Mouse (Mus musculus): Measurements from ENCODE around the gene Mad2l1bp. TPM values are rescaled to one million over a fixed set of nuclear protein-coding genes. Genes with fewer than 3 reads are reported as not detected.

The Mad2l1bp gene
- polyA plus RNA-seq, 1 experiment = 29.6 TPM

GRCm38 (mm10) chr17:46182273-46182672 is 28.9 kb upstream of the Mad2l1bp start:
- no peak for TF ChIP-seq CTCF (IDR thresholded peaks at IDR 0.05; ENCODE audit: control insufficient read depth, insufficient read depth, insufficient read length)
- no peak for TF ChIP-seq USF1 (IDR thresholded peaks at IDR 0.05; ENCODE audit: low read depth)
- no peak for TF ChIP-seq MYOG (IDR thresholded peaks at IDR 0.05; ENCODE audit: control insufficient read depth, extremely low read depth, insufficient read length)
- no peak for TF ChIP-seq MAX (IDR thresholded peaks at IDR 0.05)
- no peak for TF ChIP-seq FOSL1 (IDR thresholded peaks at IDR 0.05; ENCODE audit: insufficient read depth, low read length, poor library complexity, severe bottlenecking)
- no peak for TF ChIP-seq MYOD1 (IDR thresholded peaks at IDR 0.05; ENCODE audit: control insufficient read depth, insufficient read length, low read depth)
- TF ChIP-seq CEBPB (IDR thresholded peaks at IDR 0.05; ENCODE audit: low read depth) = no peak
- Histone ChIP-seq H3K79me3 (ENCODE audit: low read depth) (no peaks in the 10 kb centered on the region), H3ac (ENCODE audit: control insufficient read depth, insufficient read length, low read depth) (no peak overlapping the region), H3K4me3 (ENCODE audit: insufficient read depth, poor library complexity, severe bottlenecking) (no peak overlapping the region), H3K36me3 (ENCODE audit: control insufficient read depth, insufficient read depth) (peaks cover 87% of the 10 kb centered on the region), H3K79me2 (ENCODE audit: control insufficient read depth, insufficient read depth) (no peaks in the 10 kb centered on the region), H3K27me3 (ENCODE audit: control insufficient read depth, insufficient read depth, insufficient read length) (no peaks in the 10 kb centered on the region)

- H3ac ChIP-seq (ENCODE audit: control insufficient read depth, insufficient read length, low read depth) = no peak overlapping the region
- TF ChIP-seq FOSL1 (IDR thresholded peaks at IDR 0.05; ENCODE audit: insufficient read depth, low read length, poor library complexity, severe bottlenecking) (no peak), CTCF (IDR thresholded peaks at IDR 0.05; ENCODE audit: control insufficient read depth, insufficient read depth, insufficient read length) (peak; percentile 8), CEBPB (IDR thresholded peaks at IDR 0.05; ENCODE audit: low read depth) (no peak), MAX (IDR thresholded peaks at IDR 0.05) (no peak), USF1 (IDR thresholded peaks at IDR 0.05; ENCODE audit: low read depth) (no peak), MYOG (IDR thresholded peaks at IDR 0.05; ENCODE audit: control insufficient read depth, extremely low read depth, insufficient read length) (no peak), MYOD1 (IDR thresholded peaks at IDR 0.05; ENCODE audit: control insufficient read depth, insufficient read length, low read depth) (no peak)
- H3K79me3 ChIP-seq (ENCODE audit: low read depth) = peaks cover 2% of the 10 kb centered on the region
- H3K79me2 ChIP-seq (ENCODE audit: control insufficient read depth, insufficient read depth) = no peaks in the 10 kb centered on the region
- no peak overlapping the region for H3K4me3 ChIP-seq (ENCODE audit: insufficient read depth, poor library complexity, severe bottlenecking)
- peaks cover 76% of the 10 kb centered on the region for H3K36me3 ChIP-seq (ENCODE audit: control insufficient read depth, insufficient read depth)
- no peaks in the 10 kb centered on the region for H3K27me3 ChIP-seq (ENCODE audit: control insufficient read depth, insufficient read depth, insufficient read length)
These were observed 17.2 kb upstream of the Mad2l1bp start for GRCm38 (mm10) chr17:46170538-46170937.

GRCm38 (mm10) chr17:46168768-46169167 is 15.4 kb upstream of the Mad2l1bp start:
- Histone ChIP-seq H3K27me3 (ENCODE audit: control insufficient read depth, insufficient read depth, insufficient read length) (no peaks in the 10 kb centered on the region), H3K4me3 (ENCODE audit: insufficient read depth, poor library complexity, severe bottlenecking) (no peak overlapping the region), H3K79me2 (ENCODE audit: control insufficient read depth, insufficient read depth) (no peaks in the 10 kb centered on the region), H3ac (ENCODE audit: control insufficient read depth, insufficient read length, low read depth) (no peak overlapping the region), H3K79me3 (ENCODE audit: low read depth) (peaks cover 2% of the 10 kb centered on the region), H3K36me3 (ENCODE audit: control insufficient read depth, insufficient read depth) (peaks cover 84% of the 10 kb centered on the region)
- TF ChIP-seq MYOG (IDR thresholded peaks at IDR 0.05; ENCODE audit: control insufficient read depth, extremely low read depth, insufficient read length) (no peak), MAX (IDR thresholded peaks at IDR 0.05) (no peak), CTCF (IDR thresholded peaks at IDR 0.05; ENCODE audit: control insufficient read depth, insufficient read depth, insufficient read length) (no peak), USF1 (IDR thresholded peaks at IDR 0.05; ENCODE audit: low read depth) (no peak), FOSL1 (IDR thresholded peaks at IDR 0.05; ENCODE audit: insufficient read depth, low read length, poor library complexity, severe bottlenecking) (no peak), MYOD1 (IDR thresholded peaks at IDR 0.05; ENCODE audit: control insufficient read depth, insufficient read length, low read depth) (no peak), CEBPB (IDR thresholded peaks at IDR 0.05; ENCODE audit: low read depth) (no peak)

- Histone ChIP-seq H3ac (ENCODE audit: control insufficient read depth, insufficient read length, low read depth) (no peak overlapping the region), H3K4me3 (ENCODE audit: insufficient read depth, poor library complexity, severe bottlenecking) (no peak overlapping the region), H3K79me3 (ENCODE audit: low read depth) (peaks cover under 1% of the 10 kb centered on the region), H3K79me2 (ENCODE audit: control insufficient read depth, insufficient read depth) (no peaks in the 10 kb centered on the region), H3K36me3 (ENCODE audit: control insufficient read depth, insufficient read depth) (peaks cover 81% of the 10 kb centered on the region), H3K27me3 (ENCODE audit: control insufficient read depth, insufficient read depth, insufficient read length) (no peaks in the 10 kb centered on the region)
- TF ChIP-seq CEBPB (IDR thresholded peaks at IDR 0.05; ENCODE audit: low read depth) (no peak), MYOG (IDR thresholded peaks at IDR 0.05; ENCODE audit: control insufficient read depth, extremely low read depth, insufficient read length) (no peak), MAX (IDR thresholded peaks at IDR 0.05) (peak; percentile 61), CTCF (IDR thresholded peaks at IDR 0.05; ENCODE audit: control insufficient read depth, insufficient read depth, insufficient read length) (no peak), MYOD1 (IDR thresholded peaks at IDR 0.05; ENCODE audit: control insufficient read depth, insufficient read length, low read depth) (peak; percentile 95)
These were observed 15.0 kb upstream of the Mad2l1bp start for GRCm38 (mm10) chr17:46168318-46168717.

GRCm38 (mm10) chr17:46167014-46167413 is 13.7 kb upstream of the Mad2l1bp start:
- Histone ChIP-seq H3K79me2 (ENCODE audit: control insufficient read depth, insufficient read depth) (peaks cover 8% of the 10 kb centered on the region), H3ac (ENCODE audit: control insufficient read depth, insufficient read length, low read depth) (no peak overlapping the region), H3K27me3 (ENCODE audit: control insufficient read depth, insufficient read depth, insufficient read length) (no peaks in the 10 kb centered on the region), H3K79me3 (ENCODE audit: low read depth) (peaks cover 4% of the 10 kb centered on the region), H3K4me3 (ENCODE audit: insufficient read depth, poor library complexity, severe bottlenecking) (no peak overlapping the region), H3K36me3 (ENCODE audit: control insufficient read depth, insufficient read depth) (peaks cover 68% of the 10 kb centered on the region)
- no peak for TF ChIP-seq USF1 (IDR thresholded peaks at IDR 0.05; ENCODE audit: low read depth)
- TF ChIP-seq CTCF (IDR thresholded peaks at IDR 0.05; ENCODE audit: control insufficient read depth, insufficient read depth, insufficient read length) = peak; percentile 9

- no peak overlapping the region for H3ac ChIP-seq (ENCODE audit: control insufficient read depth, insufficient read length, low read depth)
- TF ChIP-seq CEBPB (IDR thresholded peaks at IDR 0.05; ENCODE audit: low read depth) = no peak
- no peak for TF ChIP-seq FOSL1 (IDR thresholded peaks at IDR 0.05; ENCODE audit: insufficient read depth, low read length, poor library complexity, severe bottlenecking)
- no peak for TF ChIP-seq CTCF (IDR thresholded peaks at IDR 0.05; ENCODE audit: control insufficient read depth, insufficient read depth, insufficient read length)
- H3K4me3 ChIP-seq (ENCODE audit: insufficient read depth, poor library complexity, severe bottlenecking) = no peak overlapping the region
- peaks cover 61% of the 10 kb centered on the region for H3K36me3 ChIP-seq (ENCODE audit: control insufficient read depth, insufficient read depth)
- H3K79me3 ChIP-seq (ENCODE audit: low read depth) = peaks cover 4% of the 10 kb centered on the region
- H3K79me2 ChIP-seq (ENCODE audit: control insufficient read depth, insufficient read depth) = peaks cover 15% of the 10 kb centered on the region
- H3K27me3 ChIP-seq (ENCODE audit: control insufficient read depth, insufficient read depth, insufficient read length) = no peaks in the 10 kb centered on the region
These were observed 12.9 kb upstream of the Mad2l1bp start for GRCm38 (mm10) chr17:46166270-46166669.

Measured in C2C12 (cell line).